Mouse (Mus musculus) midbrain, embryonic 15.5 days (tissue): Measurements from ENCODE around the gene Unc13a. TPM values are rescaled to one million over a fixed set of nuclear protein-coding genes. Genes with fewer than 3 reads are reported as not detected.
A peak's percentile ranks its signal among the peaks of the same experiment; 100 is the strongest.
"Not testable (repeated sequence)": the region's sequence is repeated elsewhere in the genome, so short reads cannot be mapped to it uniquely, and the experiment has no call there.

ENCODE experiments used
- ATAC-seq: fragments of 200-750 bp; cut with Nextera tagmentation; replicated peaks from 2 replicates; pipeline ENCODE4 v1.8.0; 2017; ENCODE audit warnings: moderate TSS enrichment
- H3K27ac ChIP-seq: fragments of 300-500 bp; sonication (generic); 2 replicates; pipeline ENCODE4 v1.5.1; 2015; ENCODE audit warnings: mild to moderate bottlenecking, inconsistent platforms
- H3K27me3 ChIP-seq: fragments of 300-500 bp; sonication (generic); replicated peaks from 2 replicates; pipeline ENCODE4 v1.6.1; 2015; ENCODE audit warnings: inconsistent platforms
- H3K36me3 ChIP-seq: fragments of 300-500 bp; sonication (generic); replicated peaks from 2 replicates; pipeline ENCODE4 v1.6.1; 2015; ENCODE audit warnings: inconsistent platforms
- H3K4me1 ChIP-seq: fragments of 300-500 bp; sonication (generic); 2 replicates; pipeline ENCODE4 v1.6.1; 2015; ENCODE audit warnings: inconsistent platforms
- H3K4me2 ChIP-seq: fragments of 300-500 bp; sonication (generic); 2 replicates; pipeline ENCODE4 v1.6.1; 2015; ENCODE audit warnings: inconsistent platforms, mild to moderate bottlenecking, moderate library complexity
- H3K4me3 ChIP-seq: fragments of 300-500 bp; sonication (generic); 2 replicates; pipeline ENCODE4 v1.5.1; 2015; ENCODE audit warnings: mild to moderate bottlenecking, inconsistent platforms
- H3K9ac ChIP-seq: fragments of 300-500 bp; sonication (generic); 2 replicates; pipeline ENCODE4 v1.6.1; 2015; ENCODE audit warnings: mild to moderate bottlenecking, inconsistent platforms
- H3K9me3 ChIP-seq: fragments of 300-500 bp; sonication (generic); 2 replicates; pipeline ENCODE4 v1.6.1; 2016; ENCODE audit warnings: inconsistent platforms
- WGBS: fragments of 180-500 bp; shearing (Covaris S2); methylation state at CpG from one replicate; pipeline ENCODE4 v1.1.7; 2015; ENCODE audit warnings: mixed read lengths; 5-methylcytosine and 5-hydroxymethylcytosine counted together
- polyA plus RNA-seq: library from polyadenylated mRNA; unstranded; fragments of >200 nt; fragmentation: Nextera tagmentation; extraction: Ambion mirVana; gene quantifications from 2 replicates; pipeline ENCODE4 v1.2.1, GENCODE M21; 2015

The Unc13a gene
- polyA plus RNA-seq, 1 experiment from 2014 or later: 26.9 TPM

DNA sequence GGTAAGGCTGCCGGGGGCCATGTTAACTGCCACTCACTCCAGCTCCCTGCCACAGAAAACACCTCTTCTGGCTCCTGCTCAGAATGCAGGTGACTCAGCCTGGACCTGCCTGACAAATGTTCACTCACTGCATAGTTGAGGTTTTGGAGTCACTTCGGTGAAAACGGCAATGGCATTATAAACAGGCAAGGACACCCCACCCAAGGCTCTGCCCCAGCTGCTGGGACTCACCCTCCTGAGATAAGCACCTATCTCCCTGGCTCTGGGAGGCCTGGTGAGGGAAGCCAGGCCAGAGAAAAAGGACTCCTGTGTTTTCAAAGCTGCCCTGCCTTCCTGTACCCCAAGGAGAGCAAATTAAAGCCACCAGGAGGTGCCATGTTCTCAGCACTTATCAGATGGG is 31.4 kb upstream of the Unc13a start:
- WGBS: 87% methylated on average over 3 of the region's 3 CpGs
- H3K9me3 ChIP-seq: no peaks in the 10 kb centered on the region
- H3K4me2 ChIP-seq: no peak overlapping the region
- H3K27me3 ChIP-seq: peaks cover 51% of the 10 kb centered on the region
- no peak for ATAC-seq
- H3K4me1 ChIP-seq: 0 out of 2 replicates have a peak, but pooled peaks cover 2% of the 10 kb centered on the region
- no peaks in the 10 kb centered on the region for H3K36me3 ChIP-seq
- H3K27ac ChIP-seq: no peak overlapping the region
- no peak overlapping the region for H3K9ac ChIP-seq
- no peak overlapping the region for H3K4me3 ChIP-seq

DNA sequence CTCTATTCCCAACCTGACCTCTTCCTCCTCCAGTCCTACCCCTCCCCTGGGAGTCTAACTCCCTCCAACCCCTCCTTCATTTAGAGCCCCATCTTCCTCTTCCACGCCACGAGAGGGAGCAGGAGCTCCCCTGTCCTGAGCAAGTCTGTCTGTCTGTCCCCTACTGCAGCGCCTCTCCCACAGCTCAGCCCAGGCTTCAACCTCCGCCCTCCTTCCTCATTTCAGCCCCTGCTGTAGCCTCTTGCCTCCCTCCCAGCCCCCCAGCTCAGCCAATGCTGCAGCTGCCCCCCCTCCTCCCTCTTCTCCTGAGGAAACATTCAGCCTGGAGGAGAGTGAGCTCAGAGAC is 30.5 kb upstream of the Unc13a start:
- no peak overlapping the region for H3K4me2 ChIP-seq
- 28% methylated on average over 4 of the region's 4 CpGs for WGBS
- no peaks in the 10 kb centered on the region for H3K9me3 ChIP-seq
- no peak overlapping the region for H3K27ac ChIP-seq
- H3K27me3 ChIP-seq: peaks cover 51% of the 10 kb centered on the region
- no peak overlapping the region for H3K4me3 ChIP-seq
- no peaks in the 10 kb centered on the region for H3K36me3 ChIP-seq
- H3K9ac ChIP-seq: no peak overlapping the region
- 0 out of 2 replicates have a peak, but pooled peaks cover 2% of the 10 kb centered on the region for H3K4me1 ChIP-seq
- no peak for ATAC-seq

DNA sequence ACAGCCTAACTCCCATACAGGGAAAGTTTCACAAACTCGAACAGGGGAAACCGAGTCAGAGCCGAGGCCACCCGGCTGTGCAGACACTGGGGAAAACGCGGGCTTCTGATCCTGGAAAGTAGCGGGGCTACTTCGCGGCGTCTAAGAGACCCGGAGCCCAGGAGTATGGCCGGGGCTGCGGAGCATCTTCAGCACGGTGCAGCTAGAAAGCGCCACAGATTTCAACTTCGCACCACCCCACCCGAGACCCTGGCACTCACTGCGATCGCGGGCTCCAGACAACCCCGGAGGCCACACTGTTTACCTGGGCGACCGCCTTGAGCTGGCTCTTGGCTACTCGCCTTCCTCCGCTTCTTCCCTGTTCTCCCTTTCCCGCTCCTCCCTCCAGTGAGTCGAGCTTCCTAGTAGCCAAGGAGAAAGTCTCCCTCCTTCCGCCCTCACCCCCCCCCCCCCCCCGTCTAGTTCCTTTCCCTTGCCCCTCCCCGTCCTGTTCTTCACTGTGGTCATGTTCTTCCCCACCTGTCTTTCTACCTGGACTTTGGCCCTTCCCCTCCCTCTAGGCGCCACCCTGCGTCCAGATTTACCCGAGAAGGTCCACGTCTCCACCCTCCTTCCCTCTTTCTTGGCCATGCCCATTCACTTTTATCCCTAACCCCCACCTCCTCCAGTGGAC is 30.0 kb upstream of the Unc13a start, which contains the start of gene B3gnt3:
TSS of gene B3gnt3 (minus strand) at position 376 of the 673 bp plus-strand sequence.
- 0 out of 2 replicates have a peak, but pooled peaks cover 2% of the 10 kb centered on the region for H3K4me1 ChIP-seq
- no peak within 1 kb of the TSS for H3K9ac ChIP-seq
- H3K9me3 ChIP-seq: no peaks in the 10 kb centered on the region
- H3K27me3 ChIP-seq: peaks cover 56% of the 10 kb centered on the region
- 19% methylated on average over 31 of the region's 34 CpGs for WGBS
- no peak within 1 kb of the TSS for H3K4me3 ChIP-seq
- H3K4me2 ChIP-seq: peak within 1 kb of the TSS; percentile 14
- no peak within 1 kb of the TSS for H3K27ac ChIP-seq
- no peak for ATAC-seq
- H3K36me3 ChIP-seq: no peaks in the 10 kb centered on the region

DNA sequence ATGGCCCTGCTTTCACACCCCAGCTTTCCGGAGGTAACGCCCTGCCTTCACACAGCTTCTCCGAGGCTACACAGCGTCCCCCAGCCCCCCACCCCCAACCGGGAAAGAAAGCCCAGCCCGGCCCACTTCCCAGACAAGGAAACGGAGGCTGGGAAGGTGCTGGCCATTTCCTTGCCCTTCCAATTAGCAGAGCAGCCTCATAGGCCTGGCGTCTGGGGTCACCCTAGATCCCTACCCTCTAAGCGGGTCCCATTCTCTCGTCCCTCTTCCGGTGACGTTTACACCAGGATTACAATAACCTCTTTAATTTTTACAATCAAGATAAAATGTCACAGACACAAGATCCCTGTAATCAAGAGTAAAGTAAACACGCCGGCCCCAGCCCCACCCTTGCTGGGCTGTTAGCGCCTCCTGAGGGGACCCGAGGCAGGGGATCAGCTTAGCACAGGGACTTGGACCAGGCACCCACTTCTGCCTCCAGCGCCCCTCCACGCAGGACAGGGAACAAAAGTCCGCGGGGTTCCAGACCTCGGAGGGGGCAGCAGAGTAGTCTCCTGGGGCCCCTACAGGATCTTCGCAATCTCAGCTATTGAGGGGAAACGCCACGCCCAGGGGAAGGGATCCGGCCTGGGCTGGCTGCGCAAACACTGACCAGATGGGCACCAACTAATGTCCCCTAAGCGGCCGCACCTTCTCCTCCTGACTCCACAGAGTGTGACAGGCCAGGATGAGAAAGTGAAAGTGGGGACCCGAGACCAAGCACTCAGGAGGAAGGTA is 29.1 kb upstream of the Unc13a start:
- Histone ChIP-seq H3K27ac (no peak overlapping the region), H3K4me1 (0 out of 2 replicates have a peak, but pooled peaks cover 2% of the 10 kb centered on the region), H3K36me3 (no peaks in the 10 kb centered on the region), H3K4me2 (peak overlapping the region; percentile 14), H3K4me3 (no peak overlapping the region), H3K27me3 (peaks cover 56% of the 10 kb centered on the region), H3K9ac (no peak overlapping the region), H3K9me3 (no peaks in the 10 kb centered on the region)
- ATAC-seq: no peak
- 9% methylated on average over 29 of the region's 29 CpGs for WGBS

DNA sequence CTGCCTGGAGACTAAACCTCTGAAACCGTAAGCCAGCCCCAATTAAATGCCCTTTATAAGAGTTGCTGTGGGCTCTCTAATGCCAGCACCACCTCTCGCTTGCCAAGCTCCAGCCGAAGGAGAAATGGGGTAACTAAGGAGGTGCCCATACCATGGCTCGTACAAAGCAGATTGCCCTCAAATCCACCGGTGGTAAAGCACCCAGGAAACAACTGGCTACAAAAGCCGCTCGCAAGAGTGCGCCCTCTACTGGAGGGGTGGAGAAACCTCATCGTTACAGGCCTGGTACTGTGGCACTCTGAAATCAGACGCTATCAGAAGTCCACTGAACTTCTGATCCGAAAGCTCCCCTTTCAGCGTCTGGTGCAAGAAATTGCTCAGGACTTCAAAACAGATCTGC is 23.9 kb upstream of the Unc13a start:
- not testable (repeated sequence) for H3K9me3 ChIP-seq, H3K9ac ChIP-seq, H3K27ac ChIP-seq, ATAC-seq, H3K4me1 ChIP-seq, H3K4me2 ChIP-seq, H3K36me3 ChIP-seq, H3K4me3 ChIP-seq
- 64% methylated on average over 12 of the region's 12 CpGs for WGBS
- H3K27me3 ChIP-seq: peaks cover 71% of the 10 kb centered on the region

DNA sequence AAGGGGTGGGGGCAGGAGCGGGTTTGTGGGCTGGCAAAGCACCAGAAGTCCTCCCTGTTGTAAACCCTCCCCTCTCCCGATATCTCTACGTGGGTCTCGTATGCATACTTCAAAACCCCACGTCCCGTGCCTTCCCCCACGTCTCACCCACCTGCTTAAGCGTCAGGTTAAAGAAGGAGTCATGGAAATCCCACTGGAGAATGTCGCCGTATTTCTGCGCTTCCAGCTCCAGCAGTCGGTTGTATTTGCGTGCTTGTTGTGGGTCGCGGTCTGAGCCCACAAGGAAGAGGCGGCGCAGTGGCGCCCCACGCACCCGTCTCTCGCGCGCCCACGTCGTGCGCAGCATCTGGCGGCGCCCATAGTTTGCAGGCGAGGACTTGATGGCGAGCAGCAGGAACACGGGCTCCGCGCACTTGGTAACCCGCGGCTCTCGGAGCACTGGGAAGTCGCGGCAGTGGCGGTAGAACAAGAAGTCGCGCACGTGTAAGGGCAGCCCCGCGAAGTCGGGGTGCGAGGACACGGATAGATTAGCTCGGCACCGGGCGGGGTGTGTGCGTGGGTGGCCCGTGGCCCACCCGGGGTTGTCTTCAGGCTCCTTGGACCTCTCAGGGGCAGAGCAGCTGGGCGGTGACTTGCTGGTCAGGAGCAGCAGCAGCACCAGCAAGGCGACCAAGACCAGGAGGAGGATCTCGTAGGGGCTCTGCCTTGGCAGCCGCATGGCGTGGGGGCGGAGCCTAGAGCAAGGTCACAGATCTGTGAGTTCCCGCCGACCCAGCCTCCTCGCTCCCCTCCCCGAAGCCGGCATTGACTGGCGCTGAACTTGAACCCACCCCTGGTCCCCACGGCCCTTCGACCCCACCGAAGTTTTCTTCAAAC is 21.8 kb upstream of the Unc13a start:
- Histone ChIP-seq H3K4me1 (peaks cover 7% of the 10 kb centered on the region), H3K4me2 (peak overlapping the region; percentile 37), H3K9me3 (no peaks in the 10 kb centered on the region), H3K27me3 (peaks cover 77% of the 10 kb centered on the region), H3K4me3 (peak overlapping the region; percentile 15), H3K36me3 (no peaks in the 10 kb centered on the region), H3K9ac (no peak overlapping the region), H3K27ac (no peak overlapping the region)
- ATAC-seq: peak; percentile 46; the same call in 1 of the 2 replicates
- WGBS: 8% methylated on average over 68 of the region's 68 CpGs

DNA sequence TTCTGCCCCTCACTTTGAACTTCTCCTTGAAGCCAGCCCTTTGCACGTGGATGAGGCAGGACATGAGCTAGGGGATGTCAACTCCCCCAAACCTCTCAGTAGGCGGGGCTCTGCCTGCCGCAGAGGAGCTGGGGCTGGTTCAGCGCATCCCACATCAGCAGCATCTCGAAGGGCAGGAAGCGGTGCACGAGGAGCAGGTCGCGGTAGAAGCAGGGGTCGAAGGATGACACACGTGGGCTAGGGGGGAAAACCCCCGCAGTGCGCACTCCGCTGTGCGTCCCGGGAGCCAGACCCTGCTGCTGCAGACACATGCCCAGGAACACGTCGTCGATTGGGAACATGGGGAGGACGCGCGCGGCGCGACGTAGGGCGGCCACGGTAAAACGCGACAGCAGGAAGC is 21.0 kb upstream of the Unc13a start:
- no peaks in the 10 kb centered on the region for H3K9me3 ChIP-seq
- peaks cover 7% of the 10 kb centered on the region for H3K4me1 ChIP-seq
- no peaks in the 10 kb centered on the region for H3K36me3 ChIP-seq
- H3K27ac ChIP-seq: no peak overlapping the region
- 0 out of 2 replicates have a peak overlapping the region, but pooled peaks have one; percentile 37 for H3K4me2 ChIP-seq
- H3K27me3 ChIP-seq: peaks cover 86% of the 10 kb centered on the region
- no peak for ATAC-seq
- H3K4me3 ChIP-seq: no peak overlapping the region
- no peak overlapping the region for H3K9ac ChIP-seq
- 3% methylated on average over 30 of the region's 30 CpGs for WGBS

DNA sequence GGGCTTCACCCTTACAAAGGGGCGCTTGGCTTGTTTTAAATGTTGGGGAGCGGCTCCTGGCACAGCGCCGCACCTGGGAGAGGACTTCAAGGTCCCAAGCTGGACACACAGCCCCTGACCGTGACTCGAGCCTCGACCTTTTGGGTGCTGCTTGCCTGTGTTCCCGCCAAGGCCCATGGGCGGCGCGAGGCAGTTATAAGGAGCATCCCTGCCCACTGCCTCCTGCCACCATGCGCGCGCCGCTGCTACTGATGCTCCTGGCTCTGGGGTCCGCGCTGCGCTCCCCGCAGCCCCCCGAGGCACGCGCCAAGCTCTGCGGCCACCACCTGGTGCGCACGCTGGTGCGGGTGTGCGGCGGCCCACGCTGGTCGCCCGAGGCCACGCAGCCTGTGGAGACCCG is 17.5 kb upstream of the Unc13a start, which contains the start of gene Insl3:
TSS of gene Insl3 (plus strand) at position 187 of the 400 bp plus-strand sequence.
- 4% methylated on average over 33 of the region's 33 CpGs for WGBS
- Histone ChIP-seq H3K27ac (no peak within 1 kb of the TSS), H3K4me2 (no peak within 1 kb of the TSS), H3K27me3 (peaks cover 100% of the 10 kb centered on the region), H3K4me3 (no peak within 1 kb of the TSS), H3K36me3 (no peaks in the 10 kb centered on the region), H3K9me3 (no peaks in the 10 kb centered on the region), H3K4me1 (peaks cover 30% of the 10 kb centered on the region), H3K9ac (no peak within 1 kb of the TSS)
- no peak for ATAC-seq

DNA sequence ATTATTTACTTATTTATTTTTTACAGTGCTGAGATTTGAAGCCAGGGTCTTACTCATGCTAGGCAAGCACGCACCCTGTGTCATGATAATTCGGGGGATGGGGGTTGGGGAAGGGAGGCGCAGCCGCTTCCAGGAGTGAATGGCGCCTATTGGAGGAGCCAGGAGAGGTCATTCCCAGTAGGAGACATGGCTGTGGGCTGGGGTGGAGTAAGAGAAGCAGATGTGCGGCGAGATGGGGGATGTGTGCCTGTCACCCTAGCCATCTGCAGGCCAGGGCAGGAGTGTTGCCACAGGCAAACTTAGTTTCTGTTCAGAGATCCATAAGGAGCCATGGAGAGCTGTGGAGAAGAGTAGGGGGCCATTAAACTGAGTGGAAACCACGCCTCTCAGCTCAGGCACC is 16.1 kb upstream of the Unc13a start:
- no peaks in the 10 kb centered on the region for H3K9me3 ChIP-seq
- peaks cover 22% of the 10 kb centered on the region for H3K4me1 ChIP-seq
- H3K27me3 ChIP-seq: peaks cover 100% of the 10 kb centered on the region
- no peak overlapping the region for H3K4me3 ChIP-seq
- 4% methylated on average over 8 of the region's 8 CpGs for WGBS
- no peak overlapping the region for H3K4me2 ChIP-seq
- ATAC-seq: no peak
- H3K36me3 ChIP-seq: no peaks in the 10 kb centered on the region
- no peak overlapping the region for H3K27ac ChIP-seq
- no peak overlapping the region for H3K9ac ChIP-seq

DNA sequence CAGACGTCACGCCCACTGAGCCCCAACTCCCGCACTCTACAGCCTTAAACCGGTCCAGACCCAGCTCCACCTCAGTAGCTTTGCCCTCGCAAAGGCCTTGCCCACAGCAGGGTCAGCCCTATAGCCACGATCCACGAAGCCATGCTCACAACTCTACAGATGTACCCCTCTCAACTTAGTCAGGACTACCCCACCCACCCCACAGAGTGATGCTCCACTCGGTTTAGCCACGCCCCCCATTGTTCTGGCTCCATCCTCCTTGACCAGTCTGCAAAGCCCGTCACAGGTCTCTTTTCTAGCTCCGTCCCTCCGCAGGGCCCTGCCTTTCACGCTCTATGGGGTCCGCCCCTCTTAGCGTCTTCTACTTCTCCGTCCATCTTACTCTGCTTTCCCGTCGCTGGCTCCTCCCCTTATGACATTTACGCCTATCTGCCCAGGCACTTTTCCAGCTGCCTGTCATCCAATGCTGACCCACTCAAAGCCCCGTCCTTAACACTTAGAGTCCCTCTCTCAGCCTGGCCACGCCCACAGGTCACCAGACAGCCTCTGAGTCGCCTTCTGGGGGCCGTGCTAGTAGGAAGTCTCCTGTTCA is 14.7 kb upstream of the Unc13a start:
- no peak overlapping the region for H3K27ac ChIP-seq
- peak overlapping the region; percentile 46 for H3K4me3 ChIP-seq
- H3K36me3 ChIP-seq: no peaks in the 10 kb centered on the region
- peak; percentile 71 for ATAC-seq
- 2% methylated on average over 23 of the region's 23 CpGs for WGBS
- peaks cover 100% of the 10 kb centered on the region for H3K27me3 ChIP-seq
- peaks cover 22% of the 10 kb centered on the region for H3K4me1 ChIP-seq
- no peaks in the 10 kb centered on the region for H3K9me3 ChIP-seq
- peak overlapping the region; percentile 53 for H3K9ac ChIP-seq
- peak overlapping the region; percentile 86 for H3K4me2 ChIP-seq

DNA sequence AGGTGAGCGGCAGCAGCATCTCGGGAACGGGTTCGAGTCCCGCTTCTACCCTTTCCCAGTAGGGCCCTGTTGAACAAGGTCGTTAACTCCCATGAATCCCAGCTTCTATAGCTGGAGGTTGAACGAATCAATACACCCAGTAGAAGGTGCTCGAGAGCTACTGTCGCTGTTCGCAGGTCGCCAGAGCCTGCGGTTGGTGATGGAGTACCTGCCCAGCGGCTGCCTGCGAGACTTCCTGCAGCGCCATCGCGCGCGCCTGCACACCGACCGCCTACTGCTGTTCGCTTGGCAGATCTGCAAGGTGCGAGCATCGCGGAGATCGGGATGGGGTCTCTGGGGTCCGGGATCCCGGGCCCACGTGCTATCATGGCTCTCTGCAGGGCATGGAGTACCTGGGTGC is 14.0 kb upstream of the Unc13a start:
- 2% methylated on average over 29 of the region's 29 CpGs for WGBS
- Histone ChIP-seq H3K4me1 (peaks cover 23% of the 10 kb centered on the region), H3K9me3 (no peaks in the 10 kb centered on the region), H3K4me2 (peak overlapping the region; percentile 86), H3K9ac (peak overlapping the region; percentile 53), H3K36me3 (no peaks in the 10 kb centered on the region), H3K27ac (peak overlapping the region; percentile 33; the same call in 1 of the 2 replicates), H3K27me3 (peaks cover 100% of the 10 kb centered on the region), H3K4me3 (peak overlapping the region; percentile 46)
- ATAC-seq: peak; percentile 62
